Mouse (Mus musculus) cerebellum, postnatal 36 days (tissue): ENCODE measurements around the gene Srsf6.
A peak's percentile ranks its signal among the peaks of the same experiment; 100 is the strongest.
"Not testable (repeated sequence)": the region's sequence is repeated elsewhere in the genome, so short reads cannot be mapped to it uniquely, and the experiment has no call there.

Experiments used
- DNase-seq, 2 experiments: peaks; one replicate each; pipeline ENCODE4 v3.0.0; 2021 to 2022; ENCODE audit warnings: mixed read lengths in 2 of 2

Srsf6 gene

GRCm38 (mm10) chr2:162931123-162931673 lies at the start of gene Srsf6:
TSS of gene Srsf6 (plus strand) at chr2:162931528.
- DNase-seq = peak; percentile 92 to 96

GRCm38 (mm10) chr2:162884101-162884500 lies 47.2 kb upstream of the Srsf6 start:
- DNase-seq = no peak

- no peak for DNase-seq
These were observed 44.2 kb upstream of the Srsf6 start for GRCm38 (mm10) chr2:162887121-162887520.

GRCm38 (mm10) chr2:162888677-162889076 lies 42.7 kb upstream of the Srsf6 start:
- no peak for DNase-seq

- DNase-seq = no peak
These were observed 42.1 kb upstream of the Srsf6 start for GRCm38 (mm10) chr2:162889191-162889590.

- DNase-seq = no peak
These were observed 41.6 kb upstream of the Srsf6 start for GRCm38 (mm10) chr2:162889731-162890130.

GRCm38 (mm10) chr2:162892979-162893378 lies 38.3 kb upstream of the Srsf6 start:
- DNase-seq = not testable (repeated sequence)

- not testable (repeated sequence) for DNase-seq
These were observed 32.1 kb upstream of the Srsf6 start for GRCm38 (mm10) chr2:162899256-162899655.

- no peak for DNase-seq
These were observed 31.3 kb upstream of the Srsf6 start for GRCm38 (mm10) chr2:162899880-162900589.

GRCm38 (mm10) chr2:162900590-162900916 lies 30.8 kb upstream of the Srsf6 start:
- no peak for DNase-seq

- DNase-seq = no peak
These were observed 25.4 kb upstream of the Srsf6 start for GRCm38 (mm10) chr2:162905902-162906301.

GRCm38 (mm10) chr2:162908052-162908491 lies 23.3 kb upstream of the Srsf6 start:
- DNase-seq = peak; percentile 68 to 69

- no peak for DNase-seq
These were observed 17.3 kb upstream of the Srsf6 start for GRCm38 (mm10) chr2:162914040-162914439.

GRCm38 (mm10) chr2:162914519-162914918 lies 16.8 kb upstream of the Srsf6 start:
- DNase-seq = peak in 1 of 2 experiments; percentile 19

GRCm38 (mm10) chr2:162919926-162920325 lies 11.4 kb upstream of the Srsf6 start:
- no peak for DNase-seq

GRCm38 (mm10) chr2:162922183-162922582 lies 9.1 kb upstream of the Srsf6 start:
- DNase-seq = peak; percentile 34 to 57

GRCm38 (mm10) chr2:162922834-162923233 lies 8.5 kb upstream of the Srsf6 start:
- no peak for DNase-seq

GRCm38 (mm10) chr2:162924126-162924525 lies 7.2 kb upstream of the Srsf6 start:
- DNase-seq = no peak

- DNase-seq = no peak
These were observed 3.3 kb upstream of the Srsf6 start for GRCm38 (mm10) chr2:162927918-162928585.

- DNase-seq = no peak
These were observed 1.6 kb upstream of the Srsf6 start for GRCm38 (mm10) chr2:162929704-162930103.

GRCm38 (mm10) chr2:162930516-162931122 lies 709 bp upstream of the Srsf6 start:
- no peak for DNase-seq

- peak; percentile 68 to 72 for DNase-seq
These were observed 634 bp downstream of the Srsf6 start for GRCm38 (mm10) chr2:162931674-162932650.
